Mouse (Mus musculus): Measurements from ENCODE around the gene Tox4. TPM values are rescaled to one million over a fixed set of nuclear protein-coding genes. Genes with fewer than 3 reads are reported as not detected.

The Tox4 gene
- 100 to 1,000 TPM; 118 TPM for total RNA-seq (2023)

DNA sequence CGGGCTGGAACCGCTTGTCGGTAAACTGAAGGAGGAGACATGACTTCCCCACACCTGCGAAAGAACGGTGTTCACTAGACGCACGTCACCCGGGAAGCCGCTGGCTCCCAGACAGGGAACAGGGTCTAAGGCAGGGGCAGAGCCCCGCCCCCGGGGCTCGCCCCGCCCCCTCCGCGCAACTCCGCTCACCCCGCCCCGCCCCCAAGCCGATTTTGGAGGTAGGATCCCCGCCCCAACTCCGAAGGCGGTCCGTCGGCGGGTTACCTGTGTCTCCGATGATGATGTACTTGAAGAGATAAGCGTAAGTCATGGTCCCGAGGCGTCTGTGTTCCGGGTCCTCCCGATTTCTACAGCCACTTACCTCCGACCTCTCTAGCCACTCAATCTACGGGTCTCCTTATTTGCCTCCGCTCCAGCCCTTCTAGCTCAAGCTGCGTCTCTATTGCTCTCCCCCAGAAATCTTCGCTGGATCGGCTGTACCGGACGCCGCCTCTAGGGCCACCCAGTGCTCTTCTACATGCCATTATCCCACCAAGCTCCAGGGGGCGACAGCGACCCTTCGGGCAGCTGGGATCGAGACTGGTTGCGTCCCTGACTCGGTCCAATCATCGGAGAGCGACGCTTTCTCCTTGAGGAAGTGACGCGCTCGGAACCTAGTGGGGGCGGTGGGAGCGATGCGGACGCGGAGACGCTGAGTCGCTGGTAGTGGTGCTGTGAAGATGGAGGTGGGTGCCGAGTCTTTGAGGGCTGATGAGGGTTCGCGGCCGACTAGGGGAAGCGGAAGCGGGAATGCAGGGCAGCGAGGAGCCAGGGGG lies at the start of gene Tox4, which contains the start of gene Rab2b:
Gene Tox4 (plus strand): TSS at position 215 of the 815 bp plus-strand sequence.
Gene Rab2b (minus strand): TSS at position 614 of the 815 bp plus-strand sequence.

DNA sequence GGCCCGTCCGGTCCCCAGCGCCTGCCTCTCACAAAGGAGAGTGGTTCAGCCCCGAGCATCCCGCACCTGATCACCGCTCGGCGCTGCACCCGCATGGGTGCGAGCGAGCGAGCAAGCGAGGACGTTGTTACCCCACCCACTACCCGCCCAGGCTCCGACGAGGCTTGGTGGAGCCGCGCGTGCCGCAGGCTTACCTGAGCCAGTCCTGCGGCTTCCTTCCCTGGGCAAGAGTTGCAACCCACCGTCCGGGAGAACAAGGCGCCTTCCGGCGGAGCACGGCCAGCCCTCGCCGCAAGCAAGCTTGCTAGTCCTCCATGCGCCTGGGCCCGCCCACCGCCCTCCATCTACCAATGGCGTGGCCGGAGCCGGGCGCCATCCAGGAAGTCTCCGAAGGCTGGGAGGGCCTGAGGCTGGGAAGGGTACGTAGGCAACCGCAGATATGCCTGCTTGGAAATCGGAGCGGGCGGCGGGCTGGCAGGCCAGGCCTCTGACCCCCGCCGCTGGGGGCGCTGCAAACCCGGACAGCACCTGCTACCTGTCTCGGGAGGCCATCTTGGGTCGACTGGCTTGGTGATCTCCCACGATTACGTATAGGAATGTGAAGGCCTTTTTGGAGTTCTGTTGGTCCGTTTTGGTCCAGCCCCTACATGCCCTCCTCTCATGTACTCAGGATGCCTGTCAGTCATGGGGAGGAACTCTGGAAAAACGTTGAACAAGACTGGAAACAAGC lies 21.3 kb upstream of the Tox4 start, which contains the start of gene Chd8:
Gene Chd8 (minus strand): TSS at position 297 of the 730 bp plus-strand sequence.

DNA sequence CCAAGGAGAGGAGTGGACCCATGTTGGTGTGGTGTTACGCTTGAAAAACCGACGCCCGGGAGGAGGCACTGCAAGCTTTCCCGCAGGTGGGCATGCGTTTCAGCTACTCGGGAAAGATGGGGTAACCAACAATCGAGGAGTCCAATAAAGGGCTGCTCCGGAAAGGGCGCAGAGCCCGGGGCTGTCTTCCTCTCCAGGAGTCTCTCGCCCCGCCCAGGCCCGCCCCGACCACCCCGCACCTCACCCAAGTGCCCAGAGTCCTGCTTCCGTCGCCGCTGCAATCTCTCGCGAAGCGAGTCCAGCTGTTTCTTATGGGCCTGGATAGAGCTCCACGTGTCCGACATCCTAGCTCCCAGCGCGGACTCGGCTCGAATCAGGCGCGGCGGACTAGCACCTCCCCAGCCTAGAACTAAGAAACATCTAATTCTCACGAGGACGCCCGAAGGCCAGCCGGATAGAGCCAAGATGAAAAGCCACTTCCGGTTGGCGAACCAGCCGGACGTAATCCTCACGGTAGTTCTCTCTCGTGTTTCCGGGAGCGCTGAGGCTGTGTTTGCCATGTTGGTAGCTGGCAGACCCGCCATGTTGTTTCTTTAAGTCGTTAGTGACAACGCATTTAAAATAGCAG lies 25.8 kb downstream of the Tox4 start, which contains the start of gene Mettl3:
Gene Mettl3 (minus strand): TSS at position 485 of the 628 bp plus-strand sequence.

DNA sequence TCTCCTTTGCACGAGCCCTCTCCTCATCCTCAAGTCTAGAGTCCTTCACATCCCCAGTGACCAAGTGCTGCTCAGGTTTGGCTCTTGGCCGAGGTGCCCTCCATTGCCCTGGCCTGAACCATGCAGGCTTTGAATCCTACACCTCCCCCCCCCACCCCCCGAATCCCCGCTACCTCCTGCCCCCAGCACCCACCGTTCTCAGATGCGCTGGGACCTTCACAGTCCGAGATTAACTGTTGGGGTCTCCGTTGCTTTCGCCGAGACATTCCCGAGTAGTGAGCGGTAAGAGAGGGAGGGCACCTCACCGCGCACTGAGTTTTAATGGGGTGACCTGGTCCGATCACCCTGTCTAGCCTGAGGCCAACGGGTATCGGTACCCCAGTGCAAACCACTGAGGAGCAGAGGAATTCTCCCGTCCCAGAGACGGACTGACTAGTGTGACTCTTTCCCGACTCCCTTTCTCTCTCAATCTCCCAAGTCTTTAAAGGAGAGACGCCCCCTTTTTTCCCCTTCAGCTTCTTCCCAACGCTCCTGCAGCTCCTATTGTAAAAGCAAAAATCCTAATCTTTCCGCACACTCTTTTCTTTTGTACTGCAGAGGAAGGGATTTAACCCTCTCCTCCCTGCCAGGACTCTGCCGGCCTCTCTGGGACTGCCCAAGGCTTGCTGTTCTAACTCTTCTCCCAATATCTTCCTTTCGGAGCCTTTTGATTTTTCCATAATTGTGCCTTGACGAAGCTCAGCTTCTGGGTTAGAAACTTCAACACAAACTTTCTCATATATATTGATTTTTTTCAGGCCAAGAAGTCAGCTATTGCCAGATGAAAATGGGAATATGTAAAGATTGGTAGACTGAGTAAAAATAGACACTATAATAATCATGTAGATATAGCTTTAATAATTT lies 49.2 kb downstream of the Tox4 start, which contains the start of gene Sall2:
Gene Sall2 (minus strand): TSS at position 853 of the 903 bp plus-strand sequence.

Other genes starting within 250 kb of the Tox4 start
- not detected for gene Olfr221, start 236.7 kb upstream of the Tox4 start, total RNA-seq (2023)
- 100 to 1,000 TPM; 228 to 249 TPM for gene Hnrnpc, start 175.1 kb upstream of the Tox4 start, total RNA-seq (2023)
- 1 to 10 TPM; 1.1 to 3.4 TPM for gene Rpgrip1, start 168.4 kb upstream of the Tox4 start, total RNA-seq (2023)
- 10 to 100 TPM; 51.3 to 54.7 TPM for gene Supt16, start 81.7 kb upstream of the Tox4 start, total RNA-seq (2023)
- 100 to 1,000 TPM; 105 to 113 TPM for gene Chd8, start 21.4 kb upstream of the Tox4 start, total RNA-seq (2023)
- gene Rab2b, start 399 bp downstream of the Tox4 start, total RNA-seq (2023), result 1 to 10 TPM; 3.5 to 4.2 TPM
- gene Mettl3, start 26.0 kb downstream of the Tox4 start, total RNA-seq (2023), result 10 to 100 TPM; 20.7 to 24.2 TPM
- under 1 TPM; 0.24 to 0.33 TPM for gene Sall2, start 49.6 kb downstream of the Tox4 start, total RNA-seq (2023)
- not detected for gene Olfr1513, start 77.3 kb downstream of the Tox4 start, total RNA-seq (2023)
- not detected for gene Olfr1512, start 100.0 kb downstream of the Tox4 start, total RNA-seq (2023)
- not detected for gene Olfr1511, start 118.2 kb downstream of the Tox4 start, total RNA-seq (2023)
- not detected for gene Olfr1510, start 135.2 kb downstream of the Tox4 start, total RNA-seq (2023)
- gene Olfr1509, start 163.8 kb downstream of the Tox4 start, total RNA-seq (2023), result not detected
- gene Olfr1508, start 188.3 kb downstream of the Tox4 start, total RNA-seq (2023), result not detected
- gene Olfr1507, start 216.6 kb downstream of the Tox4 start, total RNA-seq (2023), result not detected

Data from neutrophil, adult 59 days (primary cell).